Mouse (Mus musculus) ES-Bruce4 (cell line): ENCODE measurements at regions not wholly inside any gene's neighbourhood (a gene's known extent, or its start where the extent isn't known, plus 50 kb on each side); places are given as distances from the start of the nearest gene placed in this dataset.

Experiments
- H3K27ac ChIP-seq: 2 replicates; pipeline ENCODE4 v1.5.1; 2012; ENCODE audit warnings: low read length, inconsistent platforms; ENCODE audit not compliant: insufficient read depth
- H3K27me3 ChIP-seq: 2 replicates; pipeline ENCODE4 v1.6.1; 2012; ENCODE audit warnings: mild to moderate bottlenecking, low read length, inconsistent platforms; ENCODE audit not compliant: control insufficient read depth, poor library complexity, insufficient read depth, severe bottlenecking
- H3K36me3 ChIP-seq: 2 replicates; pipeline ENCODE4 v1.6.1; 2012; ENCODE audit warnings: inconsistent platforms, mild to moderate bottlenecking, low read length, moderate library complexity; ENCODE audit not compliant: control insufficient read depth, poor library complexity, insufficient read depth, severe bottlenecking
- H3K4me1 ChIP-seq: one replicate; pipeline ENCODE4 v1.8.1; 2011; ENCODE audit warnings: low read length; ENCODE audit not compliant: control insufficient read depth, insufficient read depth
- H3K4me3 ChIP-seq: 2 replicates; pipeline ENCODE4 v1.5.1; 2011; ENCODE audit warnings: low read depth, mild to moderate bottlenecking, low read length
- H3K9ac ChIP-seq: 2 replicates; pipeline ENCODE4 v1.6.1; 2012; ENCODE audit warnings: low read depth, mild to moderate bottlenecking, inconsistent platforms; ENCODE audit not compliant: poor library complexity, severe bottlenecking
- H3K9me3 ChIP-seq: replicated peaks from 2 replicates; pipeline ENCODE4 v1.6.1; 2012; ENCODE audit warnings: mild to moderate bottlenecking, low read length, inconsistent platforms; ENCODE audit not compliant: control insufficient read depth, poor library complexity, insufficient read depth, severe bottlenecking
- CTCF ChIP-seq: IDR thresholded peaks from one replicate; pipeline ENCODE4 v1.8.1; 2011; ENCODE audit warnings: low read depth, low read length
- EP300 ChIP-seq: IDR thresholded peaks from 2 replicates; pipeline ENCODE4 v1.6.1; 2011; ENCODE audit warnings: low read depth, low read length; ENCODE audit not compliant: insufficient read depth
- POLR2A ChIP-seq: IDR thresholded peaks from one replicate; pipeline ENCODE4 v1.8.1; 2011; ENCODE audit warnings: low read length; ENCODE audit not compliant: insufficient read depth

GRCm38 (mm10) chr6:147947997-147948396 is 99.1 kb upstream of the Far2 start:
- no peaks in the 10 kb centered on the region for H3K9me3 ChIP-seq
- TF ChIP-seq POLR2A (no peak), CTCF (no peak), EP300 (no peak)

GRCm38 (mm10) chr6:147951642-147952041 is 95.4 kb upstream of the Far2 start:
- Histone ChIP-seq H3K4me1 (no peaks in the 10 kb centered on the region), H3K36me3 (no peaks in the 10 kb centered on the region), H3K27me3 (no peaks in the 10 kb centered on the region), H3K9me3 (no peaks in the 10 kb centered on the region), H3K4me3 (no peak overlapping the region), H3K27ac (no peak overlapping the region), H3K9ac (no peak overlapping the region)
- TF ChIP-seq CTCF: no peak
- no peak for TF ChIP-seq EP300
- no peak for TF ChIP-seq POLR2A

More at GRCm38 (mm10) chr6:147947997-147948396, 99.1 kb upstream of the Far2 start:
- no peak overlapping the region for H3K27ac ChIP-seq
- no peak overlapping the region for H3K9ac ChIP-seq
- H3K4me1 ChIP-seq: no peaks in the 10 kb centered on the region
- no peaks in the 10 kb centered on the region for H3K36me3 ChIP-seq
- no peaks in the 10 kb centered on the region for H3K27me3 ChIP-seq
- no peak overlapping the region for H3K4me3 ChIP-seq

GRCm38 (mm10) chr6:147953058-147953679 is 93.9 kb upstream of the Far2 start:
- Histone ChIP-seq H3K27ac (no peak overlapping the region), H3K9ac (no peak overlapping the region), H3K4me1 (no peaks in the 10 kb centered on the region), H3K27me3 (no peaks in the 10 kb centered on the region), H3K4me3 (no peak overlapping the region), H3K9me3 (no peaks in the 10 kb centered on the region), H3K36me3 (no peaks in the 10 kb centered on the region)
- TF ChIP-seq EP300 (no peak), POLR2A (no peak), CTCF (no peak)

- no peak overlapping the region for H3K27ac ChIP-seq
- H3K4me3 ChIP-seq: no peak overlapping the region
- H3K36me3 ChIP-seq: no peaks in the 10 kb centered on the region
- H3K27me3 ChIP-seq: no peaks in the 10 kb centered on the region
- H3K4me1 ChIP-seq: no peaks in the 10 kb centered on the region
- no peak overlapping the region for H3K9ac ChIP-seq
- no peaks in the 10 kb centered on the region for H3K9me3 ChIP-seq
- TF ChIP-seq EP300 (no peak), POLR2A (no peak), CTCF (no peak)
Observed at GRCm38 (mm10) chr6:147953753-147954152, 93.3 kb upstream of the Far2 start.

GRCm38 (mm10) chr6:147954253-147954652 is 92.8 kb upstream of the Far2 start:
- TF ChIP-seq EP300: no peak
- no peak for TF ChIP-seq CTCF
- no peak for TF ChIP-seq POLR2A
- H3K9ac ChIP-seq: no peak overlapping the region
- no peaks in the 10 kb centered on the region for H3K4me1 ChIP-seq
- H3K9me3 ChIP-seq: no peaks in the 10 kb centered on the region
- no peaks in the 10 kb centered on the region for H3K27me3 ChIP-seq
- no peaks in the 10 kb centered on the region for H3K36me3 ChIP-seq
- H3K27ac ChIP-seq: no peak overlapping the region
- H3K4me3 ChIP-seq: no peak overlapping the region

- TF ChIP-seq EP300: no peak
- TF ChIP-seq POLR2A: no peak
- no peak for TF ChIP-seq CTCF
- H3K9ac ChIP-seq: no peak overlapping the region
- no peak overlapping the region for H3K4me3 ChIP-seq
- no peaks in the 10 kb centered on the region for H3K9me3 ChIP-seq
- no peaks in the 10 kb centered on the region for H3K36me3 ChIP-seq
- no peaks in the 10 kb centered on the region for H3K4me1 ChIP-seq
- no peak overlapping the region for H3K27ac ChIP-seq
- no peaks in the 10 kb centered on the region for H3K27me3 ChIP-seq
Observed at GRCm38 (mm10) chr6:147954967-147955830, 91.9 kb upstream of the Far2 start.
